ENCODE assay signal across 8 mouse cellular contexts in genomic region chr10:83161656-83162365, GRCm38 (mm10).
DNase-seq lines count a peak whose midpoint lies in the region; ATAC-seq and TF ChIP-seq lines count a peak whose summit lies in the region.

No protein-coding gene starts in this region.

- no peak overlapping the region for H3K9ac ChIP-seq in midbrain, embryonic 14.5 days (replicated peaks; ENCODE audit: low read length)
- H3K9ac ChIP-seq in midbrain, embryonic 11.5 days (ENCODE audit: low read length) = no peak overlapping the region
- no peak overlapping the region for H3K9ac ChIP-seq in hindbrain, embryonic 13.5 days
- H3K9ac ChIP-seq in limb, embryonic 14.5 days (ENCODE audit: low read depth, low read length, severe bottlenecking) = no peak overlapping the region

- no peak overlapping the region for H3K4me2 ChIP-seq in midbrain, embryonic 14.5 days (ENCODE audit: low read length)
- H3K4me2 ChIP-seq in midbrain, embryonic 11.5 days = no peak overlapping the region
- no peak overlapping the region for H3K4me2 ChIP-seq in hindbrain, embryonic 13.5 days
- no peak overlapping the region for H3K4me2 ChIP-seq in limb, embryonic 14.5 days (replicated peaks; ENCODE audit: low read depth, low read length, severe bottlenecking)

- 70% methylated on average over 10 of the region's 10 CpGs for WGBS in midbrain, embryonic 14.5 days
- 80% methylated on average over 10 of the region's 10 CpGs for whole genome bisulfite sequencing in midbrain, embryonic 11.5 days
- 59% methylated on average over 10 of the region's 10 CpGs for WGBS in hindbrain, embryonic 13.5 days
- WGBS in limb, embryonic 14.5 days = 49% methylated on average over 9 of the region's 10 CpGs
- 39% methylated on average over 10 of the region's 10 CpGs for WGBS in thymus, adult 2 months

- no peak for ATAC-seq in midbrain, embryonic 14.5 days (ENCODE audit: low FRiP score, low TSS enrichment)
- no peak for ATAC-seq in midbrain, embryonic 11.5 days (ENCODE audit: low FRiP score)
- peak; percentile 53; the same call in 1 of the 2 replicates for ATAC-seq in hindbrain, embryonic 13.5 days (ENCODE audit: low FRiP score)
- peak; percentile 50; the same call in 1 of the 2 replicates for ATAC-seq in limb, embryonic 14.5 days (ENCODE audit: low FRiP score, low read depth)

- peak; percentile 41 for DNase-seq in midbrain, embryonic 14.5 days
- no peak for DNase-seq in midbrain, embryonic 11.5 days (ENCODE audit: low spot score, missing footprints)
- DNase-seq in cerebellum, adult 11-12 months = peak; percentile 89
- DNase-seq in frontal cortex, postnatal 36 days (ENCODE audit: low spot score in 2 of 2) = peak; percentile 34 to 52
- peak; percentile 55 for DNase-seq in limb, embryonic 14.5 days (ENCODE audit: low spot score)
- peak; percentile 62 for DNase-seq in ovary, postnatal 10 days (ENCODE audit: low spot score)
- DNase-seq in thymus, adult 2 months = no peak

- no peak for TF ChIP-seq CTCF in thymus, adult 2 months (IDR thresholded peaks at IDR 0.05; ENCODE audit: borderline replicate concordance, control insufficient read depth, extremely low read depth, insufficient read depth, low read length, poor library complexity)

- H3K27me3 ChIP-seq in midbrain, embryonic 14.5 days (ENCODE audit: control insufficient read depth, insufficient read depth, low read length) = no peaks in the 10 kb centered on the region
- no peaks in the 10 kb centered on the region for H3K27me3 ChIP-seq in midbrain, embryonic 11.5 days (ENCODE audit: control insufficient read depth, insufficient read depth, low read length)
- no peaks in the 10 kb centered on the region for H3K27me3 ChIP-seq in hindbrain, embryonic 13.5 days
- no peaks in the 10 kb centered on the region for H3K27me3 ChIP-seq in limb, embryonic 14.5 days (ENCODE audit: control insufficient read depth, insufficient read depth, low read length)
- H3K27me3 ChIP-seq in thymus, adult 2 months (ENCODE audit: control insufficient read depth, insufficient read depth, low read length) = no peaks in the 10 kb centered on the region

- H3K36me3 ChIP-seq in midbrain, embryonic 14.5 days (ENCODE audit: control insufficient read depth, insufficient read depth, low read length) = no peaks in the 10 kb centered on the region
- H3K36me3 ChIP-seq in midbrain, embryonic 11.5 days (ENCODE audit: control insufficient read depth, insufficient read depth, low read length) = no peaks in the 10 kb centered on the region
- no peaks in the 10 kb centered on the region for H3K36me3 ChIP-seq in hindbrain, embryonic 13.5 days
- H3K36me3 ChIP-seq in limb, embryonic 14.5 days (ENCODE audit: control insufficient read depth, insufficient read depth, low read length) = no peaks in the 10 kb centered on the region
- no peaks in the 10 kb centered on the region for H3K36me3 ChIP-seq in thymus, adult 2 months (ENCODE audit: control insufficient read depth, insufficient read depth, low read length)

- H3K27ac ChIP-seq in midbrain, embryonic 14.5 days (replicated peaks; ENCODE audit: low read depth, low read length) = no peak overlapping the region
- no peak overlapping the region for H3K27ac ChIP-seq in midbrain, embryonic 11.5 days (ENCODE audit: low read depth, low read length)
- H3K27ac ChIP-seq in hindbrain, embryonic 13.5 days = peak overlapping the region; percentile 65
- 0 out of 2 replicates have a peak overlapping the region, but pooled peaks have one; percentile 50 for H3K27ac ChIP-seq in limb, embryonic 14.5 days (replicated peaks; ENCODE audit: low read depth, low read length)
- H3K27ac ChIP-seq in thymus, adult 2 months (ENCODE audit: control insufficient read depth, insufficient read depth, low read length) = no peak overlapping the region

- H3K9me3 ChIP-seq in midbrain, embryonic 14.5 days (ENCODE audit: control insufficient read depth, low read length) = no peaks in the 10 kb centered on the region
- no peaks in the 10 kb centered on the region for H3K9me3 ChIP-seq in midbrain, embryonic 11.5 days (ENCODE audit: control insufficient read depth, low read length)
- no peaks in the 10 kb centered on the region for H3K9me3 ChIP-seq in hindbrain, embryonic 13.5 days
- no peaks in the 10 kb centered on the region for H3K9me3 ChIP-seq in limb, embryonic 14.5 days (ENCODE audit: control insufficient read depth, low read length)

- H3K4me1 ChIP-seq in midbrain, embryonic 14.5 days (ENCODE audit: control insufficient read depth, insufficient read depth, low read length) = no peaks in the 10 kb centered on the region
- H3K4me1 ChIP-seq in midbrain, embryonic 11.5 days (ENCODE audit: control insufficient read depth, insufficient read depth, low read length) = no peaks in the 10 kb centered on the region
- peaks cover 39% of the 10 kb centered on the region for H3K4me1 ChIP-seq in hindbrain, embryonic 13.5 days (replicated peaks)
- H3K4me1 ChIP-seq in limb, embryonic 14.5 days (ENCODE audit: control insufficient read depth, insufficient read depth, low read length) = peaks cover 42% of the 10 kb centered on the region
- H3K4me1 ChIP-seq in thymus, adult 2 months (replicated peaks; ENCODE audit: control insufficient read depth, insufficient read depth, low read length) = peaks cover 14% of the 10 kb centered on the region

- TF ChIP-seq POLR2A in limb, embryonic 14.5 days (IDR thresholded peaks at IDR 0.05; ENCODE audit: borderline replicate concordance, extremely low read depth, insufficient read depth, insufficient read length) = no peak
- TF ChIP-seq POLR2A in thymus, adult 2 months (IDR thresholded peaks at IDR 0.05; ENCODE audit: control insufficient read depth, extremely low read depth, insufficient read depth, low read length, poor library complexity) = no peak

- no peak overlapping the region for H3K4me3 ChIP-seq in midbrain, embryonic 14.5 days (replicated peaks; ENCODE audit: low read depth, low read length)
- H3K4me3 ChIP-seq in midbrain, embryonic 11.5 days (ENCODE audit: low read depth, low read length) = no peak overlapping the region
- H3K4me3 ChIP-seq in hindbrain, embryonic 13.5 days = no peak overlapping the region
- H3K4me3 ChIP-seq in limb, embryonic 14.5 days (replicated peaks; ENCODE audit: low read length) = no peak overlapping the region
- H3K4me3 ChIP-seq in thymus, adult 2 months (ENCODE audit: control insufficient read depth, insufficient read depth, low read length) = no peak overlapping the region

Comparison
In these comparisons a context has a peak if more than half of its experiments do, and no peak if none do; other contexts are left out.
1. DNase-seq: peak in midbrain, embryonic 14.5 days (single experiment), cerebellum, adult 11-12 months (single experiment), frontal cortex, postnatal 36 days (2 of 2), limb, embryonic 14.5 days (single experiment) and ovary, postnatal 10 days (single experiment); none in midbrain, embryonic 11.5 days (single experiment) and thymus, adult 2 months (single experiment).
2. ATAC-seq: peak in hindbrain, embryonic 13.5 days (single experiment) and limb, embryonic 14.5 days (single experiment); none in midbrain, embryonic 14.5 days (single experiment) and midbrain, embryonic 11.5 days (single experiment).
3. H3K27ac ChIP-seq: peak in hindbrain, embryonic 13.5 days (single experiment) and limb, embryonic 14.5 days (single experiment); none in midbrain, embryonic 14.5 days (single experiment), midbrain, embryonic 11.5 days (single experiment) and thymus, adult 2 months (single experiment).